Mouse (Mus musculus) left cerebral cortex, adult 8-10 months (tissue): Measurements from ENCODE around the gene Mapt. TPM values are rescaled to one million over a fixed set of nuclear protein-coding genes. Genes with fewer than 3 reads are reported as not detected.
"Not testable (repeated sequence)": the region's sequence is repeated elsewhere in the genome, so short reads cannot be mapped to it uniquely, and the experiment has no call there.

ENCODE experiments used
- DNase-seq, 2 experiments: peaks; one replicate each; pipeline ENCODE4 v3.0.0; 2022; ENCODE audit warnings: low spot score in 2 of 2
- total RNA-seq, 4 experiments: library from RNA; stranded (reverse); gene quantifications; 2 replicates each; pipeline ENCODE4 v1.2.4; 2022

The Mapt gene
- total RNA-seq, 4 experiments from 2014 or later, result 361 to 377 (median 364) TPM

DNA sequence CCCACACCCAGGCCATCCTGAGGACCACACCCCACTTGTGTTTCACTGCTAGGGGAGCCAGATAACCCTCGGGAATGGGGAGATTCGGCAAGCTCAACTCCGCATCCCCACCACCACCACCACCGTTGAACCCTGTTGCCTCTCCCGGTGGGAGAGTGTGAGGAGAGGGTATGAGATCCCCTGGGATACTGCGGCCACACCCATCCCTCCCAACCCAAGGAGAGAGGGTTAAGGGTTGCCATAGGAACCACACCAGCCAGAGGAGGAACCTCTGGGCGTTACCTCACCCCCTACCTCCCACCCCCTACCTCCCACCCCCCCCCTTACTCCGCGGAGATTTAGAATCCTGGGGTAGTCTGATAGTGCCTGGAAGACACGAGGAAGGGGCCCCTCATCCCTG is 1.9 kb downstream of the Mapt start:
- DNase-seq, result no peak

DNA sequence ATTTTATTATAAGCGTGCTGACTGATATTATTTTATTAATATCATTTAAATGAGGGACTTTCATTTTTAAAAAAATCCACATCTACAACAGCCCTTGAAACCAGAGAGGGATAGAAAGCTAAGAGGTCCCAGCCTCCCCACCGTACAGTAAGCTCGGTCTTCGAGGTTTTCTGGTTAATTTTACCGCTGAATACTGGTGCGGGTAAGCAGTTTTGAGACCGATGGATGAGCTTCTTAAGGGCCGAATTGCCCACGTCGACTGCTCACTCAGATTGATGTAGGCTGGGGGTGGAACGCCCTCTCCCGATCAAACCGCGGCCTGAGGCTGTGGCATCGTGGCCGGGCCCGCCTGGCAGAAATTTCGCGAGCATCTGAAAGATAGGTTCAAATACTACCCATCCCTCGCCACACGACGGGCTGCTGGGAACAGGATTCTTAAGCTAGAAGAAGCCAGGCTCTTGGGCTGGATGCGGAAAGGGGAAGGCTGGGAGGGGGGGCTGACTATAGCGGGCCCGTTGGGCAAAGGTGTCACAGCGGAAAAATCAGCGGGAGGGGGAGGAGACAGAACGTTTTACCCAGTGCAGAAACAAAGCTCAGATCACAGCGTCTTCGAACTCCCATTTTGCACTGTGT is 2.5 kb downstream of the Mapt start:
- no peak for DNase-seq

DNA sequence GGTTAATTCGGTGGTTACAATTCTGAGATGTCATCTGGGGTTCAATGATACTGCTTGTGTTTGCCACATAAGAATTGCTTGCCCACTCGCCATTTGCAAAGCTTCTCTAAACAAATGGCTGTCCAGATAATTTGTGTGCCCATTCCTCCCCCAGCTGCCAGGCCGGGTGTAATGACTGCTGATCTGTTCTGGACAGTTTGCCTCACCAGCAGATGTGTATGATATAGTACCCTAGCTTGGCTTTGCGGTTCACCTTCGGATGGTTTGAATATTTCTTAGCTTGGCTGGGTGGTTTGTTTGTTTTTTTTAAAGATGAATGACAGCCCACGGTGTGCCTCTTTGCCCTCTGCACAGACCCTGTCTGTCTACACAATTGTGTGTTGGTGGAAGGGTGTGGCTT is 3.5 kb downstream of the Mapt start:
- DNase-seq, result no peak

DNA sequence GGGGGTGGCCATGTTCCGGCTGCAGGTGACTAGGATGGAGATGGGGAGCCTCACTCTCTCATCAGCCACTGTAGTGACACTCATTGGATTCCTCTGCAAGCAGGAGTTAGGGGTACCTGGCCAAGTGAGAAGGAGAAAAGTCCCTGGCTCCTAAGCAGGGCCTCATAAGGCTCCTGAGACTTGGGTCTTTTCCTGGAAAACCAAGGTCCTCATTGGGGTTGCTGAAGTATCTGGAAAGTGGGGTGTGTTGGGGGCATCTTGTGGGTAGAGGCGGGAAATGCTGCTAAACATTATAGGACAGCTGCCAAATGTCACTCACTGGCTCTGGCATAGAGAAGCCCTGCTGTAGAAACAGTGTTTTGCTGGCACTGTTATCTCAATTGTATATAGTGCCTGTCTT is 4.7 kb downstream of the Mapt start:
- no peak for DNase-seq

DNA sequence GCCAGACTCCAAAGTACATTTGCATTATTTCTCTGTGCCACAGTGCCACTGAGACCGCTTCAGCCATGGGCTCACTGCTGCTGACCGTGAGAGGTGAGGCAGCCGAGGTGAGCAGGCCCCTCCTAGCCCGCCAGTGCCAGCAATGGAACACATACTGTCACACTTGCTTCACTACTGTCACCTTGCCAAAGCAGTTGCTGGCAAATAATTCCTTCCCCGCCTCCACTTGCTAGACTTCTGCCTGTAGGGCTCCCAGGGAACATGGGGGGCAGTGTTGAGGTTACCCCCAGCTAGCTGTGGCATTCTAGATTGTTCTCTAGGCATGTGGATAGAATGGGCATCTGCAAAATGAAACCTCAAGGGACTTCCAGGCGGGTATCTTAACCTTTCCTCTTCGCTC is 6.0 kb downstream of the Mapt start:
- peak in 1 of 2 experiments; percentile 60 for DNase-seq

DNA sequence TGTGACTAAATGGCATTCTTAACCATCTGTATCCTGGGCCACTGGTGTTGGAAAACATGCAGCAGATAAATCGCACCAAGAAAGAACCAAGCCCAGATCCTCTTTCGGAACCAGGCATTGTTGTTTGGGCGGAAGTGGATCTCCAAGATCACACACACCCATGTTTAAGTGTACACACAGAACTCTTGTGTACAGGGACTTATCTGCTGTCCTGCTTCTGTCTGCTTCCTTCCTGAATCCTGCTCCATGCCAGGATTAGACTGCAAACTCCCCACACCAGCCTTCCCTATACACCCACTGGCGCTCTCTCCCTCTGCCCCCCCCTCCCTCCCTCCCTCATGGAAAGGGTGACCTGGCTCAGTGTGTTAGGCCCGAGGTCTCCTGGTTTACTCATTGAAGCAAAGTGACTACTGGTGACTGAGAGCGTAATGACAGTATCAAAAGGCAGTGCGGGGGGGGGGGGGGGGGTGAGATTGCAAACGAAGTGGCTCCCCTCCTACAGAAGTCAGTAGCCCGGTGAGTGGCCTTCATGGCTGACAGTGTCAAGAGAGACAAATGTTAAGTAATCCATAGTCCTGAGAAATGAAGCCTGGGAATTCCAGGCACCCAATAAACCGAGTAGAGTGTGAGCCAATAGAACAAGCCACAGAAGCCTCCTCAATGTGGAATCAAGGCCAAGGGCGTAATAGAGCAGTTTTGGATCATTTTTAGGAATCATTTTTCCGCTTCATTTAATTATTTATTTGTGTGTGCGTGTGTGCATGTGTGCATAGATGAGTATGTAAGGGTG is 7.0 kb downstream of the Mapt start:
- DNase-seq, result no peak

DNA sequence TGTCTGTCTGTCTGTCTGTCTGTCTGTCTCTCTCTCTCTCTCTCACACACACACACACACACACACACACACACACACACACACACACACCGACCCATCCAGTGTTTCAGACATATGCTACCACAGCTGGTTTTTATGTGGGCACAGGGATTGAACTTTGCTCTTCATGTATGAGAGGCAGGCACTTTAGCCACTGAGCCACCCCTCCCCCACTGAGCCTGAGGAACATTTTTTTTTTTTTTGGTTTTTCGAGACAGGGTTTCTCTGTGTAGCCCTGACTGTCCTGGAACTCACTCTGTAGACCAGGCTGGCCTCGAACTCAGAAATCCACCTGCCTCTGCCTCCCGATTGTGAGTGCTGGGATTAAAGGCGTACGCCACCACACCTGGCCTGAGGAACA is 14.3 kb downstream of the Mapt start:
- DNase-seq, result not testable (repeated sequence)

DNA sequence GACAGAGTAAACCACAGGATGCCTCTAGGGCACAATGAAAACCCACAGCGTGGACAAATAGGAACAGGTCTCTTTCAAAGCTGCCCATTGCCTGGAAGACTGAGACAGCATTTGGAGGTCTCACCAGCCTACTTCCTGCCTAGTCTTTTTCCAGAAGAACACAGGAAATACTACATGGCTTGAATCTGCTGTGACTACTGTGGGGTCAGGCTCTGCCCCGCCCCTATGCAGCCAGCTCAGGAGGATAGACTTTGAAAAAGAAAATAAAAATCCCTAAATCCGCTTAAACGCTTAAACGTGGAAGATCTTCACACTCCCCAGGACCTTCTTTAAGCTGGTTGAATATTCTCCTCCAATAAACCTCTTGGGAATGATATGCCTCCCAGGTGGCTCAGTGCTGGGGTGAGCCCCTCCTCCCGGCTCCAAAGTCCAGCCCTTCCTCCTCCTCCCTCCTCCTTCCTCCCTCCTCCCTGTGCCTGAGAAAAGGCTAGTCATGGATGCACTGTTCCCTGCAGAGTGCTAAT is 15.0 kb downstream of the Mapt start:
- no peak for DNase-seq

DNA sequence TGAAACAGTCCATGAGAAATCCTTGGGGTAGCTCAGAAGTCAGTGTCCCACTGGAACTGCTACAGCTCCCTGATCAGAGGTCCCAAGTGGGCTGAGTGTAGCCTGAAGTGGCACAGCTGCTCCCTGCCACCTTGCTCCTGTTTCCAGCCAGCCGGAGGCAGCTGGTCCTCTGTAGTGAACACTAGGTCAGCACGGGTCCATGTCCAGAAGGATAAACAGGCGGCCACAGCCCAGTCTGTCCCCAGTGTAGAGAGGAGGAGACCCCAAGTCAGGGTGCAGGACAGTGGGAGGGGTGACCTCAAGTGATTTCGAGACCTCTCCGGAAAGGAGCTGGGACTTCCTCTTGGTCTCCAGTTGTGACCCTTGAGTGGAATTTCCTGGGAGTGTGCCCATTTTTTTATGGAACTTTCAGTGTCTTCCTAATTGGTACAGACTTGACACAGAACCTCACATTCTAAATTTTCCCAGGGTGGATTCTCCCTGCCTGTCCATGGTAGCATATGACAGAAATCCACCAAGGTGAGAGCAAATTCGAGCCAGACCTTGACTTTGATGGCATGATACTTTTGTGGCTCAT is 16.0 kb downstream of the Mapt start:
- no peak for DNase-seq

DNA sequence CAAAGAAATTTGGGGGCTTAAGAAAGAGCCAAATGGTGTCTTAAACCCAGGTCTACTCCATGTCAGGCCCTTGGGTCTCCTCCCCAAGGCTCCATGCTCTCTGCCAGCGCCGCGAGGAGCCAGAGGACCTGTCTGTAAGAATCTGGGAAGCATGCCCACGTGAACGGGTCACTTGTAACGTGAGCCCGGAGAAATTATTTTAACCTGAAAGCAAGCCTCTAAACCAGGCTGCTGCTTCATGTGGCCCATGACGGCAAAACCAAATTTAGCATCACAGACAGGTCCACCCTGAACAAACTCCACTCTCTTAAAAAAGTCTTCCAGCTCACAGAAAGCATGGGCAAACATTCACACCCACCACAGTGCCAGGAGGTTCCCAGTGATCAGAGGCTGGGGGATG is 18.2 kb downstream of the Mapt start:
- DNase-seq, result no peak

DNA sequence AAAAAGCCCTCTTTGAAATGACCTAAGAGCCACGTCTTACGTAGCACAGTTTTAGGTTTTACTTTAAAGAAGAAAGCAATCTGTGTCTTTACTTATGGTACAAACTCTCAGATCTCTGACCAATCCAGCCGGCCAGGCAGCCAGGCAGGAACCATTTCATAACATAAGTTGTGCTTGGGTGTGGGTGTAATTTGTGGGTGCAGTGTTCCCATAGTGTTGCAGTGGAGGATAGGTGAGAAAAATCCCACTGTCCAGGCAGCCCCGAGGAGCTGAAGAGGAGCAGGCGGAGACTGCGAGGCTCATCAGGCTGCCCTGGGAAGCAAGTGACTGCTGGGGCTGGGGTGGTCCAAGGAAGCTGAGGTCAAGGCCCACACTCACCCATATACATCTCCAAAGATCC is 19.9 kb downstream of the Mapt start:
- DNase-seq, result peak in 1 of 2 experiments; percentile 77

DNA sequence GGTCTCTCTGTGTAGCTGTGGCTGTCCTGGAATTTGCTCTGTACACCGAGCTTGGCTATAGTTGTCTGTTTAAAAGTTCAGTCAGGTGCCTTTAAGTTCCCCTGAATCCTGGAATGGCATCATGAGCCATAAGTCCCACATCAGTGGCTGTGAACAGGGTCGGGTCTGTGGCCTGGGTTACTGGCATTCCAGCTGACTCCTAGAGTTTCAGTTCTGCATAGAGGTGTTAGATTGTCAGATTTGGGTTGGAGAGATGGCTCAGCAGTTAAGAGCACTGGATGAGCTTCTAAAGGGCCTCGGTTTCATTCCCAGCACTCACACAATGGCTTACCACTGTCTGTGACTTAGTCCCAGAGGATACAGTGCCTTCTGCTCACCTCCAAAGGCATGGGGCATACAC is 20.9 kb downstream of the Mapt start:
- no peak for DNase-seq

DNA sequence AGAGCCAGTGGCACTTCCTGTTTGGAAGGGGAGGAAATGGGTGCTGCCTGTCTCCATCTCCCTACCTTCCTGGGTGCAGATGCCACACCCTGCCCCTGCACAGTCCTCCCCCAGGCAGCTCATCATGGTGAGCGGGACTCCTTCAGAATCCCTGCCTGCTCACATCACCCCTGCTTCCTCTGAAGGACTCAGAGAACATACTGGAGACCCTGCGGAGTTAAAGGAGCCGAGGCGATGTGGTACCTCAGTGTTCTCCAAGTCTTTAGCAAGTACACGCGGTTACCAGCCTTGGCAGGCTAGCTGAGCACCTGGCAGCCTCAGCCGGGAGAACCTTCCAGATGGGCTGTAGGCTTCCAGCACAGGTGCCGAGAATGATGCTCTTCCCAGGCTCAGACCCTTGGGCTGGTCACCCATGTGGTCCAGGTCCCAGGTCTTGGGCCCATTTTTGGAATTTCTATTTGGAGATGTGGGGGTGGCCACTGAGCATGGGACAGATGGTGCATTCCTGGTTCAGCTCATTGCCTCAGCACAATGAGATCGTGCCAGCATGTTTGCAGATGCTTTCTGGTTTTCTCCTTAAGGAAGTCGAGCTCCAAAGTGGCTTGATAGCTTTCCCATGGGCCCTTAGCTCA is 23.3 kb downstream of the Mapt start:
- peak; percentile 44 to 89 for DNase-seq

DNA sequence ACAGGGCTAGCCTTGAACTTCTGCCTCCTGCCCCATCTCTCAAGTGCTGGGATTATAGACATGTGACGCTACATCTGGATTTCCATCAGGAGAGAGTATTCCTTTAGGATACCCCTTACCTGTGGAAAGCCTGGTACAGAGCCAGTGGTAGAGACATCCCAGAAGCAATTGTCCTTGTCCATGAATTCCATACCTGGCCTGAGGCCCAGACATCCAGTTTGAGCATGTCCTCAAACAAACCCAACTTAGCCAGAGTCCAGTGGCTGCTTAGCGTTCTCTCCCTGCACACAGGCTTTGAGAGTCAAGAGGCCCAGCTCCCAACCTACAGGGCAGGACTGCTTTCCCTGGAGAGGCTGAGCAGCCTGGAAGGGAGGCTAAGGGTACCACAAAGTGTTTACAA is 25.0 kb downstream of the Mapt start:
- no peak for DNase-seq

DNA sequence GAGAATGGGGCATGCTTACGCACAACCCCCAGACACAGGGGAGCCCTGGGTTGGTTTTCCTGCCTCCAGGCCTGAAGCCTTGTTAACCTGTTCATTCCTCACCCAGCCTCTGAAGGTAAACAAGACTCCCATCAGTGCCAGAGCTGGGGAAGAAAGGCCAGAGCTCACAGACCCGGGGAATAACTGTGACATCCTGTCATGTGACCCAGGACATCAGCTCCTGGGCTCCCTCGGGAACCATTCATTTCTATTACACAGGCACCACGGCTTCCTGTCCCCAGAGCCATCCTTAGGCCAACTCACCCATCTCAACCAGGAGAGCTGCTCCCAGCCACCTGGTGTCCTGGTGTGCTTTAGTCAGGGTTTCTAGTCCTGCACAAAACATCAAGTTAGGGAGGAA is 27.8 kb downstream of the Mapt start:
- DNase-seq, result no peak

DNA sequence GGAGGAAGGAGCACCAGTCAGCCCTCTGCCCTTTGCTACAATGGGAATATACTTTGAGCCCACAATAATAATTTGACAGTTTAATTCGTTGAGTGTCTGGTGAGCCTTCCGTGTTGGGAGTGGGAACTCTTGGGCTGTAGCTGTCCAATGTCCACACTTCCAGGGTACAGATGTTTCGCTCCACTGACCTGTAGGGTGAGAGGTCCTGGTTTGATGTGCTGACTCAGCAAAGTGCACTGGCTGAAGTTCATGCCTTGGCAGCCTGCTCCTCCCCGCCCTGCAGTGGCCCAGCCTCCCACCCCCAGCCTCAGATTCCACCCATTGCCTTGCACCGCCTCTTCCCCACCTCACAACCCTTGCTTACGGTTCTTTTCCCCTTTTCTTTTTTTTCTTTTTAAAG is 33.5 kb downstream of the Mapt start:
- no peak for DNase-seq

DNA sequence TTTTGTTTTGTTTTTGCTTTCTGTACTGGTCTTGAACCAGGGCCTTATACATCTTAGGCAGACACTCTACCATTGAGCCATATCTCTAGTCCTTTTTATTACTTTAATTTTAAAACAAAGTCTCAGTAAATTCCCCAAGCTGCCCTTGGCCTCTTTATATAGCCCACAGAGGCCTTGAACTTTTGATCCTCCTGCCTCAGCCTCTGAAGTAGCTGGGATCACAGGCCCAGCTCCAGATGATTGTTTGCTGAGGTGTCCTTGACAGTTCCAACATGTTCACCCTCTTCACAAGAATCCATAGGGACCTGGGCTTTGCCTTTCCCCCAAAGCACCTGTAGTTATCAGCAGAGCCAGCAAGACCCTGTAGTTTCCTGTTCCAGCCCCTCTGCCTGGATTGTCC is 34.5 kb downstream of the Mapt start:
- DNase-seq, result no peak

DNA sequence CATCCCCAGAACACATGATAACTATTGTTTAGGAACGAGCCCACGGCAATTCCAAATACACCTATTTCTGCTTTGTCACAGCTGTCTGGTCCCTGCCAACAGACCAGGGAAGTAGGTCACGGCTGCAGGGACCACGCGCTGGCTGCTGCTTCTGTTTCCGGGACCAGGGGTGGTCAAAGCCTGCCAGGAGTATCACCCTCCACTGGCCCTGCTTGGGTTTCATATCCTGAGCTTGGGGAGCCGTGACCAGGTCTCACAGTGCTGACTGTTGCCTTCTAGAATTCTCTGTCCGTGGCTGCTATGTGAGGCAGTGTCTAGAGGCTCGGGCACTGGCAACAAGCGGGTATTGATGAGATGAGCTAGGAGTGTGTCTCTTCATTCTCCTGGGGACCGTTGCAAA is 36.2 kb downstream of the Mapt start:
- DNase-seq, result no peak

DNA sequence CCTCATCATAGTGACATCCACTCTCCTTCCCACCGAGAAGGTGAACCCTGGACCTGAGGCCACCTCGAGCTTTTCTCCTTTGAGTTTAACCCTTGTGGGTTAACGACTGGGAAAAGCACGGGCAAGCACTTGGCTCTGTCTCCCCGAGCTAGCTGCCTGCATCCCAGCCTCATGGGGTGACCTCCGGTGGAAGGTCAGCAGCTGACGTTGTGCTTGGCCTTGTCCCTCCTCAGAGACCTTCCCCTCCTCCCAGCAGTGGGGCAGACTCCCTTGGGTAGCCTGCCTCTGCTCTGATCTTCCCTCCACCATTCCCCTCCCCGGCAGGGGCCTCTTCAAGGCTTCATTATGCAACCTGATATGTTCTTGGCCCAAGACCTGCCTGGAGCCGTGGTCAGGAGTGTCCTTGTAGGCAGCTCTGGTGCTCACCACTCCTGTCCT is 38.2 kb downstream of the Mapt start:
- DNase-seq, result no peak

DNA sequence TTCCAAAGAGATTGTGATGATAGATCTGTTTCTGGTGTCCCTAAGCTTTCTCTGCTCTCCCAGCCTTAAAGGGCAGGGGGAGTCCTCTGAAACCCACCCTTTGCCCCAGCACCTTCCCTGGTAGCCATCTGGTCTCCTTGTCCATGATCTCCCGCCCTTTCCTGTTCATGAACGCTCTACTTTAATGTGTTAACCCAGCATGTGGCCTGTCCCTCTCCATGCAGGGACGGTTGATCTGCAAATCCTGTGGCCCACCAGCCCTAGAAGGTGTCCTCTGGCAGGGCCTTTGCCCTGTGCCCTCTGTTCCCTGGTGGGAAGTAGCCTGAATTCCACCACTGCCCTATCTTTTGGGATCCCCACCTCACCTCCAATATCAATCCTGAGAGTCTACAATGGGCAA is 39.3 kb downstream of the Mapt start:
- no peak for DNase-seq

DNA sequence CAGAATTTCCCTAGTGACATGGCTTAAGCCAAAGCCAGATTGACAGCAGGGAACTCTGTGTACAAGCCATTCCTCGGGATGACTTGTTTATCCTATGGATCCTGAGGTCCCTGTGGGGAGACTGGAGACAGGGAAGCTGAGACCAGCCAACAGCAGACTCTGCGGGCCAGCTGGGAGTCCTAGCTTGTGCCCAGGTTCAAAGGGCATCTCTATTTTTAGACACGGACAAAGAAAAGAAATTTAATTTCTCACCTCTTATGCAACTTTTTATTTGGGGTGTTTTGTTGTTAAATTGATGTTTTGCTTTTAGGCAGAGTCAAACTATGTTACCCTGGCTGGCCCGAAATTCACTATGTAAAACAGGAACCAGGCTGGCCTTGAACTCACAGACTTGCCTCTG is 39.7 kb downstream of the Mapt start:
- DNase-seq, result no peak

DNA sequence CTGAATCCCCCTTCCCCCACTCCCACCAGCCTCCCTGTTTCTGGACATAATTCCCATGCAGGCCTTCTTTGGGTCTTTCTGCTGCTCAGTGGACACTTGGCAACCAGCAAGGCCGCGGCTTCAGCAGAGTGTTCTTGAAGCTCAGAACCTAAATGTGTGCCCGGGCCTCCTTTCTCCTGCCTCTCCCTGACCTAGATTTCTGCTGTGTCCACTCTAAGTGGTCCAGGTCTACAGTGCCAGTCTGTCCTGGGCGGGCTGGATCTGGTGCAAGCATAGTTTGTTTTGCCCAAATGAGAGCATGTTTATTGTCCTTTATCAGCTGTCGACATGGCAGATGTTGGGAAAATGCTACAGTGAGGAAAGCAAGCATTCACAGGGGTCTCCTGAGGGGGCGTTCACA is 40.7 kb downstream of the Mapt start:
- DNase-seq, result peak in 1 of 2 experiments; percentile 57
